Mouse (Mus musculus): ENCODE data around the gene Rhof. TPM values are rescaled to one million over a fixed set of nuclear protein-coding genes. Genes with fewer than 3 reads are reported as not detected.
"Not testable (repeated sequence)": the region's sequence is repeated elsewhere in the genome, so short reads cannot be mapped to it uniquely, and the experiment has no call there.

Rhof gene
- polyA plus RNA-seq, 1 experiment: 0.38 TPM

DNA sequence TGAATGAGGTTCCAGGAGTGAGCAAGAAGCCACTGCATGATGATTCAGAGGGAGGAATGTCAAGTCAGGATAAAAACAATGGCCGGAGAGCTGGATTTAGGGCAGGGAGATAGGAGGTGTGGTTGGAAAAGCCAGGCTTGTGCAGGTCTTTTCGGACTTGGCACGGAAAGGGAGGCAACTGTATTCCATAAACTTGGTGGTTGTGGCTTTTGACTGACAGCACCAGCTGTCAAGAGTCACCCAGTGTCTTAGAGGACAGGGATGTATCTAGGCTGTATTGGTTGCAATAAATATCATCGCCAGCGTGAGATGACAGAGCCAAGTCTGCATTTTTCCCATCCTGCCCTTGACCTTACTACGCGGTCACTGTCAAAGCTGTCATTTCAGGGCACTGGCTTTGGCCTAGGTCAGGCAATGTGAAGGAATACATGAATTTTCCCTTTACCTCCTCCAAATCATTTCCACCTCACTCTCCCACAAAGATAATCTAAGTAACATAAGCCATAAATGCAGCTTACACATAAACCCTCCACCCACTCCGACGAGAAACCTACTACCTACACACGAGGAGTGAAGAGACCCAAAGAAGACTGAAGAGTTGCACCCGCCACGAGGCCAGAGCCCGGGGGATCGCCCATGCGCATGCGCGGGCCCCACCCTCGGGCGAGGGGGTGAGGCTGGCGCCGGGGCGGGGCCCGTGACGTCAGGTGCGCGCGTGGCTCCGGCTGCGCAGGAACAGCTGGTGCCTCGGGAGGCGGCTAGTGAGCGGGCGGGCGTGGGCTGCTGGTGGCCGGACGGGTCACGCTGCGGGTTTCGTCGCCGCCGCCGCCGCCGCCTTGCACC lies 56.7 kb downstream of the Rhof start:
- H3K27me3 ChIP-seq (ENCODE audit: control insufficient read depth): no peaks in the 10 kb centered on the region; the same call in 1 of the 2 replicates
- H3K36me3 ChIP-seq (ENCODE audit: control insufficient read depth): peaks cover 36% of the 10 kb centered on the region
- H3K4me1 ChIP-seq (ENCODE audit: control insufficient read depth): peaks cover 52% of the 10 kb centered on the region
- H3K4me3 ChIP-seq (replicated peaks): peak overlapping the region; percentile 74
- peaks cover 10% of the 10 kb centered on the region for H3K9me3 ChIP-seq (ENCODE audit: control insufficient read depth, low read length)
- no peak for TF ChIP-seq GATA1 (IDR thresholded peaks at IDR 0.05; ENCODE audit: low read length)

DNA sequence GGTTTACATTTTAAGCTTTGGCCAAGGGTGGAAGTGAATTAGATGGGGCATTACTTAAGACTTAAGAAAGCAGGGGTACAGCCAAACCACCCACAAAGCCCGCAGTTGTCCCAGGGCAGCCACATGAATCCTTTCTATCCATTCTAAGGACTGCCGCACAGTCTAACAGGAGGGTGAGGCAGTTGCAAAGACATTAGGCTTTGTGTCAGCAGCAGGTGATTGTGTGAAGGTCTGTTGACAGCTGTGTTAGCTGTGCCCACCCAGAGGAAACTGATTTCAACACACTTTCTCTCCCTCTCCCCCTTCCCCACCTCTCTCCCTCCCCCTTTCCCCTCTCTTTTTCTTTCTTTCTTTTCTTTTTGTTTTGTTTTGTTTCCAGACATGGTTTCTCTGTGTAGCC lies 63.8 kb downstream of the Rhof start:
- H3K27me3 ChIP-seq (ENCODE audit: control insufficient read depth): no peaks in the 10 kb centered on the region
- no peak for TF ChIP-seq TAL1 (IDR thresholded peaks at IDR 0.05; ENCODE audit: low read length)
- TF ChIP-seq GATA1 (IDR thresholded peaks at IDR 0.05; ENCODE audit: low read length): no peak
- H3K36me3 ChIP-seq (ENCODE audit: control insufficient read depth): no peaks in the 10 kb centered on the region
- no peak overlapping the region for H3K4me3 ChIP-seq (replicated peaks)
- H3K9me3 ChIP-seq (ENCODE audit: control insufficient read depth, low read length): no peaks in the 10 kb centered on the region
- H3K4me1 ChIP-seq (ENCODE audit: control insufficient read depth): peaks cover 23% of the 10 kb centered on the region

DNA sequence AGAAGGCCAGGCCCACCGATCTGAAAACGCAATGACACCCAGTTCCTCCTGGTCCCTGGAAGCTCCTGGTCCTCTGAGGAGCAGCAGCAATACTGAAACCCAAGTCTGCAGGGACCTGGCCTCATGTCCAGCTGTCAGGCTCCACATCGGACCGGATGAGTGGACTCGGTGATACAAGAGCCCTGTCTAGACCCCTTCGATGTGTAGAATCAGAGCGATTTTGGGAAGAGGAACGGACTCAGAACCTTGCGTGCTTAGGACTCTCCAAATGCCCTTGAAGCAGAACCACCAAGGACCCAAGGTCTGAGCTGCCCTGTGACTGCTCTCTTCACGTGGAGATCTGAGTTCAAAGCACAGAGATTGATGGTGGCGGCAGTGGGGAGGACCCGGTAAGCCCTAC lies 64.4 kb downstream of the Rhof start, which contains the start of gene Tmem120b:
Gene Tmem120b, plus strand, starts transcription at position 301 of the 400 bp plus-strand sequence.
- TF ChIP-seq GATA1 (IDR thresholded peaks at IDR 0.05; ENCODE audit: low read length): no peak
- no peak for TF ChIP-seq TAL1 (IDR thresholded peaks at IDR 0.05; ENCODE audit: low read length)
- H3K4me3 ChIP-seq (replicated peaks): no peak within 1 kb of the TSS

DNA sequence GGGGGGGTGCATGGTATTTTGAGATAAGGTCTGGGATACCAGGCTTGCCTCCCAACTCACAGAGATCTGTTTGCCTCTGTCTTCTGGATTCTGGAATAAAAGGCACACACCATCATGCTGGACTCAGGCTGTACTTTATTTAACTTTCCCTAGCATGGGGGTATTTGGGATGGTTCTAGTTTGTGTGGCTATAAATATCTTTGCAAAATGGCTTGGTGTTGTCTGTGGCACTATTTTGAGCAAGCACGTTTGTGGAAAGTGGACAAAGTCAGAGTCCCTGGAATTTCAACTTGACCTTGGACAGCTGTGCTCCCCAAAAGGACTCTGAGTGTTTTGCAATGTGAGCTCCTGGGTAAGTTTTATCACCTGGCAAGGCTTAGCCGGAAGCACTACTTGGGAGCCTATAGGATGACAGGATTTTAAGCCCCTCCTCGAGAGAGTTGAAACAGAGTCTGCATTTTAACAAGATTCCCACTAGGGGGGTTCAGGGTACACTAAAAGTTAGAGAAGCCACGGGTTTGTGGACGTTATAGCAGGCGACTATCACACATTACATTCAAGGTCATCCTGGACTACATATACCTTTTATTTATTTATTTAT lies 65.0 kb downstream of the Rhof start:
- Histone ChIP-seq H3K4me3 (replicated peaks) (no peak overlapping the region), H3K36me3 (ENCODE audit: control insufficient read depth) (no peaks in the 10 kb centered on the region), H3K27me3 (ENCODE audit: control insufficient read depth) (no peaks in the 10 kb centered on the region), H3K9me3 (ENCODE audit: control insufficient read depth, low read length) (no peaks in the 10 kb centered on the region), H3K4me1 (ENCODE audit: control insufficient read depth) (peaks cover 23% of the 10 kb centered on the region)
- TF ChIP-seq GATA1 (IDR thresholded peaks at IDR 0.05; ENCODE audit: low read length) (no peak), TAL1 (IDR thresholded peaks at IDR 0.05; ENCODE audit: low read length) (no peak)

More for the DNA sequence above, 64.4 kb downstream of the Rhof start, which contains the start of gene Tmem120b:
- Histone ChIP-seq H3K36me3 (ENCODE audit: control insufficient read depth) (no peaks in the 10 kb centered on the region), H3K4me1 (ENCODE audit: control insufficient read depth) (peaks cover 23% of the 10 kb centered on the region), H3K27me3 (ENCODE audit: control insufficient read depth) (no peaks in the 10 kb centered on the region), H3K9me3 (ENCODE audit: control insufficient read depth, low read length) (no peaks in the 10 kb centered on the region)

DNA sequence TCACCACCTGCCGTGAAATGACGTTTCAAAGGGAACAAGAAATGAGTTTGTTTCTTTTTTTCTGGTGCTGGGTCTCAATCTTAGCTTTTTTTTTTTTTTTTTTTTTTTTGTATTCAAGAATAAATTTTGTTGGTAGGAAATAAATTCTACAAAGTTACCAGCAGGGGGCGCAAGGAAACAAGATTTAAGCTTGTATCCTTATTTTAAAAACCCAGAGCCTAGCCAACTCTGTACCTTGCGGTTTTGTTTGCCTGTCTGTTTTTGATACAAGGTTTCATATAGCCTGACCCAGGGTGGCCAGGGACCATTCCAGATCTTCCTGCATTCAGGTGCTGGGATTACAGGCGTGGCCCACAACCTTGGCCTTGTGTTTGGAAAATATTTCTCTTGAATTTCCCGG lies 68.3 kb downstream of the Rhof start:
- no peaks in the 10 kb centered on the region for H3K9me3 ChIP-seq (ENCODE audit: control insufficient read depth, low read length)
- no peak overlapping the region for H3K4me3 ChIP-seq (replicated peaks)
- H3K4me1 ChIP-seq (ENCODE audit: control insufficient read depth): peaks cover 26% of the 10 kb centered on the region
- no peaks in the 10 kb centered on the region for H3K27me3 ChIP-seq (ENCODE audit: control insufficient read depth)
- no peak for TF ChIP-seq GATA1 (IDR thresholded peaks at IDR 0.05; ENCODE audit: low read length)
- TF ChIP-seq TAL1 (IDR thresholded peaks at IDR 0.05; ENCODE audit: low read length): no peak
- no peaks in the 10 kb centered on the region for H3K36me3 ChIP-seq (ENCODE audit: control insufficient read depth)

DNA sequence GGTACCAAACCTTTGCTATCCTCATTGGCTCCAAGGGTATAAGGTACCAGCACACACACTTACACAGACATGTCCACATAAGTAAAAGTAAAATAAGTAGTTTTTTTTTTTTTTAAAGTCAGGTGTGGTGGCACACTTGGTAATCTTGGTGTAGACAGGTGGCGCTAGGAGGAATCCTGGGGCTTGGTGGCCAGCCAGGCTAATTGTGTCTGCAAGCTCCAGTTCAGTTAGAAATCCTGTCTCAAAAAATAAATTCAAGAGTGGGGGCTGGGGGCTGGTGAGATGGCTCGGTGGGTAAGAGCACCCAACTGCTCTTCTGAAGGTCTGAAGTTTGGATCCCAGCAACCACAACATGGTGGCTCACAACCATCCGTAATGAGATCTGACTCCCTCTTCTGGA lies 69.4 kb downstream of the Rhof start:
- no peak overlapping the region for H3K4me3 ChIP-seq (replicated peaks)
- H3K36me3 ChIP-seq (ENCODE audit: control insufficient read depth): no peaks in the 10 kb centered on the region
- H3K27me3 ChIP-seq (ENCODE audit: control insufficient read depth): no peaks in the 10 kb centered on the region
- TF ChIP-seq GATA1 (IDR thresholded peaks at IDR 0.05; ENCODE audit: low read length) (no peak), TAL1 (IDR thresholded peaks at IDR 0.05; ENCODE audit: low read length) (no peak)
- no peaks in the 10 kb centered on the region for H3K9me3 ChIP-seq (ENCODE audit: control insufficient read depth, low read length)
- peaks cover 29% of the 10 kb centered on the region for H3K4me1 ChIP-seq (ENCODE audit: control insufficient read depth)

DNA sequence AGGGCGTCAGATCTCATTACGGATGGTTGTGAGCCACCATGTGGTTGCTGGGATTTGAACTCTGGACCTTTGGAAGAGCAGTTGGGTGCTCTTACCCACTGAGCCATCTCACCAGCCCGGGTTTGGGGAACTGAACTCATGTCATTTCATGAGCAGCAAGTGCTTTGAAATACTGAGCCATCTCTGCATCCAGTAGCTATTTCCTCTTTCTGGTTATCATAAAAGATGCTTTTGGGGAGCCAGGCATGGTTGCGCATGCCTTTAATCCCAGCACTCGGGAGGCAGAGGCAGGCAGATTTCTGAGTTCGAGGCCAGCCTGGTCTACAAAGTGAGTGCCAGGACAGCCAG lies 71.1 kb downstream of the Rhof start:
- H3K27me3 ChIP-seq (ENCODE audit: control insufficient read depth); H3K36me3 ChIP-seq (ENCODE audit: control insufficient read depth); H3K9me3 ChIP-seq (ENCODE audit: control insufficient read depth, low read length); H3K4me3 ChIP-seq (replicated peaks): not testable (repeated sequence)
- H3K4me1 ChIP-seq (ENCODE audit: control insufficient read depth): peaks cover 29% of the 10 kb centered on the region

DNA sequence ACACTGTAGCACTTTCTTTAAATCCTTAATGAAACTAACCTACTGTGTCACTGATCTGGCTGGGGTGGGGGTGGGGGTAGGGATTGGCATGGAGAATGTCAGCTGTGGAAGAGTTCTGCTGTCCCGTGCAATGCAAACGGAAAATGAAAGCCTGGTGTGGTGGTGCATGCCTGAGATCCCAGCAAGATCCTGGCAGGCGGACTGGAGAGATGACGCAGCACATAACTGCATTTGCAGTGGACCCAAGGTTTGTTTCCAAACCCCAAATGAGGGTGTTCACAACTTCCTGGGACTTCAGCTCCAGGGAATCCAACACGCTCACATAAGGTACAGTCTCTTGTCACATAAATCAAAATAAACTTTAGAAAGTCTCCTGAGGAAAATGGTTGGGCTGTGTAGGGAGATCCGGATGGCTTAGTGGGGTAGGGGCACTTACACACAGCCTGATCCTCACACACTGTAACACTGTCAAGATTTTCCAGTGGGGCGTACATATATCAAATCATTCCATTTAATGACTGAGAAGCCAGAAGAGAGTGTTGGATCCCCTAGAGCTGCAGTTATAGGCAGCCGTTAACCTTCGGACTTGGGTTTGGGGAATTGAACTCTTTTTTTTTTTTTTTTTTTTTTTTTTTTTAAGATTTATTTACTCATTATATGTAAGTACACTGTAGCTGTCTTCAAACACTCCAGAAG lies 71.6 kb downstream of the Rhof start:
- TF ChIP-seq GATA1 (IDR thresholded peaks at IDR 0.05; ENCODE audit: low read length): no peak
- TF ChIP-seq TAL1 (IDR thresholded peaks at IDR 0.05; ENCODE audit: low read length): no peak
- no peaks in the 10 kb centered on the region for H3K36me3 ChIP-seq (ENCODE audit: control insufficient read depth)
- no peaks in the 10 kb centered on the region for H3K27me3 ChIP-seq (ENCODE audit: control insufficient read depth)
- H3K4me1 ChIP-seq (ENCODE audit: control insufficient read depth): peaks cover 29% of the 10 kb centered on the region
- no peak overlapping the region for H3K4me3 ChIP-seq (replicated peaks)
- peaks cover 2% of the 10 kb centered on the region; the same call in 1 of the 2 replicates for H3K9me3 ChIP-seq (ENCODE audit: control insufficient read depth, low read length)
